Mouse (Mus musculus) neural tube, embryonic 11.5 days (tissue): ENCODE measurements at regions not wholly inside any gene's neighbourhood (a gene's known extent, or its start where the extent isn't known, plus 50 kb on each side); places are given as distances from the start of the nearest gene placed in this dataset.

Experiments used
- ATAC-seq: fragments of 200-750 bp; cut with Nextera tagmentation; 2 replicates; pipeline ENCODE4 v1.8.0; 2017; ENCODE audit warnings: moderate number of reproducible peaks, mild to moderate bottlenecking, moderate TSS enrichment, moderate library complexity; ENCODE audit not compliant: insufficient read depth, low FRiP score, low TSS enrichment
- DNase-seq: peaks from one replicate; pipeline ENCODE4 v3.0.0-alpha.2; 2015; ENCODE audit warnings: low spot score
- H3K27ac ChIP-seq: fragments of 300-500 bp; sonication (generic); 2 replicates; pipeline ENCODE4 v1.5.1; 2014; ENCODE audit warnings: low read depth, mild to moderate bottlenecking, low read length
- H3K27me3 ChIP-seq: fragments of 300-500 bp; sonication (generic); 2 replicates; pipeline ENCODE4 v1.6.1; 2014; ENCODE audit warnings: mild to moderate bottlenecking, low read length, mixed read lengths; ENCODE audit not compliant: control insufficient read depth, insufficient read depth
- H3K36me3 ChIP-seq: fragments of 300-500 bp; sonication (generic); 2 replicates; pipeline ENCODE4 v1.6.1; 2014; ENCODE audit warnings: mild to moderate bottlenecking, low read length, moderate library complexity, mixed read lengths; ENCODE audit not compliant: control insufficient read depth, insufficient read depth
- H3K4me1 ChIP-seq: fragments of 300-500 bp; sonication (generic); 2 replicates; pipeline ENCODE4 v1.6.1; 2014; ENCODE audit warnings: low read length, mixed read lengths; ENCODE audit not compliant: control insufficient read depth, insufficient read depth
- H3K4me2 ChIP-seq: fragments of 300-500 bp; sonication (generic); 2 replicates; pipeline ENCODE4 v1.6.1; 2014; ENCODE audit warnings: low read depth, mild to moderate bottlenecking, moderate library complexity
- H3K4me3 ChIP-seq: fragments of 300-500 bp; sonication (generic); 2 replicates; pipeline ENCODE4 v1.5.1; 2014; ENCODE audit warnings: low read depth, low read length
- H3K9ac ChIP-seq: fragments of 300-500 bp; sonication (generic); 2 replicates; pipeline ENCODE4 v1.6.1; 2014; ENCODE audit warnings: mild to moderate bottlenecking, low read length
- H3K9me3 ChIP-seq: fragments of 300-500 bp; sonication (generic); 2 replicates; pipeline ENCODE4 v1.6.1; 2016; ENCODE audit warnings: low read length; ENCODE audit not compliant: control insufficient read depth
- WGBS: fragments of 180-500 bp; shearing (Covaris S2); extraction: QIAGEN DNeasy Blood & Tissue Kit; methylation state at CpG from one replicate; pipeline ENCODE4 v1.1.7; 2014; 5-methylcytosine and 5-hydroxymethylcytosine counted together

DNA sequence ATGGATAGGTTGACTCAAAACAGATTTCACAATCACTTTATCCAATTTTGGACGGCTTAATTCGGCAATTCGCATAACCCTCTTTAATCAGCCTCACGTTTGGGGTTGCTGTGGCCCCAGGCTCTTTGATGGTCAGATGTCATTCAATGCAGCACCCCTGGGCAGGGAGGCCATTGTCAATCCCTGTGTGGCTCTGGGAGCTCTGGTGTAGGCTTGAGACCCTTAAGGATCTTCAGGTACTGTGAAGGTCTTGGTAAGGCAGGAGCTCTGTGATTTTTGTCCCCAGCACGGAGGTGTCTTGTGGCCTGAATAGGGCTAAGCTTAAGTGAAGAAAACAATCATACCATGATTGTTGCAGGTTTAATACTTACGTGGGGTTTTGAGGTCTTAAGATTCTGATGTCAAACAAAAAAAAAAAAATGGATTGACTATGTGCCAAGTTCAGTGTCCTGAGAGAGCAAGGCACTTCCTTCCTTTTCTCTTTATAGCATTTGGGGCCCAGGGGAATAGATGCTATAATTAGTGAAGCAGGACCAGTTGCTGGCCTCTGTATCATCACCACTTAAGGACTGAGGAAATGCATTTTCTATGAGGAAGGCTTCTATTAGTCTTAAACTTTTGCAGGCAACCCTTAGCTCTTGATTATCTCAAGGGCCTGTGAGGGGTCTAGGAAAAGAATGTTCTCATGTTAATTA is 98.9 kb downstream of the Ttc32 start:
- WGBS: 79% methylated on average over 6 of the region's 6 CpGs

GRCm38 (mm10) chr12:9132621-9133020 is 102.8 kb downstream of the Ttc32 start:
- no peak overlapping the region for H3K4me3 ChIP-seq
- H3K9ac ChIP-seq: no peak overlapping the region
- H3K36me3 ChIP-seq: no peaks in the 10 kb centered on the region
- H3K27ac ChIP-seq: no peak overlapping the region
- H3K4me2 ChIP-seq: no peak overlapping the region
- H3K27me3 ChIP-seq: no peaks in the 10 kb centered on the region
- no peak for DNase-seq
- no peaks in the 10 kb centered on the region for H3K4me1 ChIP-seq
- no peak for ATAC-seq
- no peaks in the 10 kb centered on the region for H3K9me3 ChIP-seq

More for the DNA sequence above, 98.9 kb downstream of the Ttc32 start:
- Histone ChIP-seq H3K4me3 (no peak overlapping the region), H3K9me3 (no peaks in the 10 kb centered on the region), H3K27ac (no peak overlapping the region), H3K4me1 (no peaks in the 10 kb centered on the region), H3K4me2 (no peak overlapping the region), H3K27me3 (no peaks in the 10 kb centered on the region), H3K9ac (no peak overlapping the region), H3K36me3 (no peaks in the 10 kb centered on the region)
- no peak for ATAC-seq
- no peak for DNase-seq

DNA sequence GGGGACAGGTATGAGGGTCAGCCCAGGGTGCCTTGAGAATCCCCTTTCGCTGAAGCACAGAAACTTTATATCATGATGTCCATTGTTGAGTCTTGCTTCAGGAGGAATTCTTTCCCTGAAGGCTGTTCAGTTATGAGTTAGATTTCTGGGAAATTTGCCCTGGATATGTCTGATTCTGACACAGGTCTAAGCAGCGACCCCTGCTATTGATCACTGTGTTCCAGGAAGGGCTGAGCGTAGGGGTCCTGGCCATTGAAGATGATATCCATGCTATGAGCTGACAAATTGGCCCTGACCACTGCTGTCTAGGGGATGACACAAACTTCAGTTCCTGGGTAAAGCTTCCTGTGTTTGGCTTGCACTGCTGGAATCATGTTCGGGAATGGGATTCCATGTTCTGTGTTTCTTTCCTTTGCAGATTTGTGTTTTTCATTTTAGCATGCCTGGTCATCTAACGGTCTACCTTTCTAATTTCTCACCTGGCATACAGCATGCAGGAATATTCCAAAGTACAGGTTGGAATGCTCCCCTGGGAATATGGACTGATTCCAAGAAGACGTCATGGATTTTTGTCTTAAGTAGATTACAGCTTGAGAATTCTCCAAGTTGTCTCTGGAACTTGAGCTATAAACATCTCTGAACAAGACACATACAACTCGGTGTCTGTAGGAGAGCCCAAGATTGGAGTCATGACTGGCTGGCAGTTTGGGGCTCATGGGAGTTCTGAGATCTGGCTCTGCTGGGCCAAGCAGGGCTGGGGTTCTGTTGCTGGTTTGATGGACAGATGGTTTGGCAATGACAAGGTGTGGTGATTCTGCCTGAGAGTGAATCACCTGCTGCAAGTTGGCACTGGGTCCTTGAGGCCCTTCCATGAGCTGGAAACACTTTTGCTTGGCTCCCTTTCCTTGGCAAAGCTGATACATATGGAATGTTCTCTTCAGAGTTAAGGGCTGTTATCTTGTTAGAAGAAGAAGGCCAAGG is 104.4 kb downstream of the Ttc32 start:
- H3K4me1 ChIP-seq: no peaks in the 10 kb centered on the region
- no peaks in the 10 kb centered on the region for H3K36me3 ChIP-seq
- ATAC-seq (no peak), DNase-seq (no peak)
- no peak overlapping the region for H3K27ac ChIP-seq
- 91% methylated on average over 7 of the region's 7 CpGs for WGBS
- no peak overlapping the region for H3K9ac ChIP-seq
- H3K4me2 ChIP-seq: no peak overlapping the region
- no peaks in the 10 kb centered on the region for H3K27me3 ChIP-seq
- H3K9me3 ChIP-seq: no peaks in the 10 kb centered on the region
- H3K4me3 ChIP-seq: no peak overlapping the region

- Histone ChIP-seq H3K4me1 (no peaks in the 10 kb centered on the region), H3K9ac (no peak overlapping the region), H3K27me3 (no peaks in the 10 kb centered on the region), H3K36me3 (no peaks in the 10 kb centered on the region), H3K4me2 (no peak overlapping the region), H3K4me3 (no peak overlapping the region), H3K27ac (no peak overlapping the region), H3K9me3 (no peaks in the 10 kb centered on the region)
- DNase-seq: no peak
- ATAC-seq: no peak
Observed at GRCm38 (mm10) chr12:9151001-9151400, 121.2 kb downstream of the Ttc32 start.

DNA sequence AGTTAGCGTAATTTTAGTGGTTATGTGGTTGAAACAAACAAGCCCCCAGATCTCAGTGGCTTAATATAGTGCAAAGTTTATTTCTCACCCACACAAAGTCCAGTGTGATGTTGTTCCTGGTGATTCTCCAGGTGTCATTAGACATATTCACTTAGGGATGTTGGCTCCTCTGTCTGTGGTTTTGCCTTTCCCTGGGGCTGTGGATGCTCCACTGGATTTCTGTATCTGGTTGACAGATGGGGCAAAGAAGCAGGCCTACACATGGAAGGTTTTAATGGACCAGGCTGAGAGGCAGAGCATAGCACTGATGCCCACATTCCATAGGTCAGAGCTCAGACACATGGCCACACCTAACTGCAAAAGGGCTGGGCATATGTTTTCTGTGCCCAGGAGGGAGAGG is 121.6 kb downstream of the Ttc32 start:
- Histone ChIP-seq H3K4me3 (no peak overlapping the region), H3K9me3 (no peaks in the 10 kb centered on the region), H3K9ac (no peak overlapping the region), H3K4me1 (no peaks in the 10 kb centered on the region), H3K27ac (no peak overlapping the region), H3K36me3 (no peaks in the 10 kb centered on the region), H3K27me3 (no peaks in the 10 kb centered on the region), H3K4me2 (no peak overlapping the region)
- 96% methylated on average over 1 of the region's 1 CpGs for WGBS
- ATAC-seq (no peak), DNase-seq (no peak)

DNA sequence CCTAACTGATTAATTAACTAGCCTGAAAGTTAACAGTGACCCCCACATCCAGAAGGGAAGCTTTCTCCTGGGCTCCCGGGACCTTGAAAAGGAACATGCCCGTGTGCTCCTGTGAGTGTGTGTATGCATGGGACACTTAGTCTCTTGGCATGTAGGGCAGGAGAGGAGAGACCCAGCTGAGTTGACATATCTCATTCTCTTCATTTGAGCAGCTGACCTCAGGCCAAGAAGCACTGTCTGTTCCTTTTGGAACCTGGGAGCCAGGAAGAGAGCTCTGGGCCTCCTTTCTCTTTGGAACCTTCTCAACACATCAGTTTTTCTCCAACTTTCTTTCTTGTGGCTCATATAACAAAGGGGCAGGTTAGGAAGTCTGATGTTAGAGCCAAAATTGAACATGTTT is 124.7 kb downstream of the Ttc32 start:
- no peak overlapping the region for H3K4me2 ChIP-seq
- 93% methylated on average over 2 of the region's 2 CpGs for WGBS
- no peak overlapping the region for H3K4me3 ChIP-seq
- DNase-seq: no peak
- H3K27ac ChIP-seq: no peak overlapping the region
- no peaks in the 10 kb centered on the region for H3K27me3 ChIP-seq
- no peaks in the 10 kb centered on the region for H3K4me1 ChIP-seq
- no peaks in the 10 kb centered on the region for H3K36me3 ChIP-seq
- no peak overlapping the region for H3K9ac ChIP-seq
- H3K9me3 ChIP-seq: no peaks in the 10 kb centered on the region
- no peak for ATAC-seq

GRCm38 (mm10) chr12:9156794-9157193 is 127.0 kb downstream of the Ttc32 start:
- DNase-seq (no peak), ATAC-seq (no peak)
- Histone ChIP-seq H3K4me2 (no peak overlapping the region), H3K4me3 (no peak overlapping the region), H3K9me3 (no peaks in the 10 kb centered on the region), H3K4me1 (no peaks in the 10 kb centered on the region), H3K36me3 (no peaks in the 10 kb centered on the region), H3K27me3 (no peaks in the 10 kb centered on the region), H3K27ac (no peak overlapping the region), H3K9ac (no peak overlapping the region)

DNA sequence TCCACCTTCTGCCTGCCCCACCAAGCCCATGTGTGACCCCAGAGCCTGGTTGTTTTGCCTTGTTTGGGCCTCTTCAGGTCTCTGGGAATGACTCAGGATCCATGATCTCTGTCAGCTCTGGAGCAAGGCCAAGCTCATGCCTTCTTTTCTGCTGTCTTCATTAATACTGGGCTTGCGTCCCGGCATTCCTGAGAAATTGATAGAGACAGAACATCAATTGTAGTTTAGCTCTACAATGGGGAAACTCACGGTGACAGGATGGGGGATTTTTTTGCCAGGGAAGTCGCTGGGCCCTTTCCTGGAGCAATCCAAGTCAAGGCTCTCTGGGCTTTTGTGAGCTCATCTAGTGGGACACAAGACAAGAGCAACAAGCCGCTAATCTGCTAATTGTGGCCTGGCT is 129.0 kb downstream of the Ttc32 start:
- Histone ChIP-seq H3K4me2 (no peak overlapping the region), H3K9me3 (no peaks in the 10 kb centered on the region), H3K9ac (no peak overlapping the region), H3K27ac (no peak overlapping the region), H3K36me3 (no peaks in the 10 kb centered on the region), H3K4me1 (no peaks in the 10 kb centered on the region), H3K4me3 (no peak overlapping the region), H3K27me3 (no peaks in the 10 kb centered on the region)
- ATAC-seq (no peak), DNase-seq (no peak)
- 86% methylated on average over 5 of the region's 5 CpGs for WGBS
